Mouse (Mus musculus) olfactory bulb, adult 2 months (tissue): ENCODE measurements around the gene Cox7a2. TPM values are rescaled to one million over a fixed set of nuclear protein-coding genes. Genes with fewer than 3 reads are reported as not detected.

ENCODE experiments used
- H3K27ac ChIP-seq: fragments of 200-500 bp; 2 replicates; pipeline ENCODE4 v1.5.1; 2012; ENCODE audit warnings: low read depth, low read length; ENCODE audit not compliant: insufficient read depth
- H3K4me1 ChIP-seq: fragments of 200-500 bp; 2 replicates; pipeline ENCODE4 v1.6.1; 2012; ENCODE audit warnings: low read length; ENCODE audit not compliant: control insufficient read depth, insufficient read depth
- H3K4me3 ChIP-seq: fragments of 200-500 bp; 2 replicates; pipeline ENCODE4 v1.5.1; 2012; ENCODE audit warnings: mild to moderate bottlenecking, low read depth, low read length, moderate library complexity; ENCODE audit not compliant: insufficient read depth
- CTCF ChIP-seq: fragments of 200-500 bp; IDR thresholded peaks from 2 replicates; pipeline ENCODE4 v1.5.1; 2012; ENCODE audit warnings: low read depth, mild to moderate bottlenecking, low read length, moderate library complexity; ENCODE audit not compliant: insufficient read depth
- POLR2A ChIP-seq: fragments of 200-500 bp; IDR thresholded peaks from 2 replicates; pipeline ENCODE4 v1.6.1; 2012; ENCODE audit warnings: mild to moderate bottlenecking, low read depth, low read length, moderate library complexity; ENCODE audit not compliant: insufficient read depth
- WGBS: fragments of 180-500 bp; shearing (Covaris S2); methylation state at CpG from one replicate; pipeline ENCODE4 v1.1.7; 2018; 5-methylcytosine and 5-hydroxymethylcytosine counted together
- polyA plus RNA-seq: library from polyadenylated mRNA; stranded (reverse); fragments of >200 nt; gene quantifications from 2 replicates; pipeline ENCODE4 v1.2.4, GENCODE M21; 2012; ENCODE audit warnings: low replicate concordance; ENCODE audit not compliant: missing spikeins, insufficient read depth, insufficient read length

The Cox7a2 gene
- polyA plus RNA-seq, 1 experiment: not detected

GRCm38 (mm10) chr9:79717836-79718475 lies 41.7 kb downstream of the Cox7a2 start:
- no peak overlapping the region for H3K27ac ChIP-seq
- TF ChIP-seq CTCF (no peak), POLR2A (no peak)
- 5% methylated on average over 22 of the region's 22 CpGs for WGBS
- H3K4me1 ChIP-seq: peaks cover 25% of the 10 kb centered on the region
- H3K4me3 ChIP-seq: peak overlapping the region; percentile 54

DNA sequence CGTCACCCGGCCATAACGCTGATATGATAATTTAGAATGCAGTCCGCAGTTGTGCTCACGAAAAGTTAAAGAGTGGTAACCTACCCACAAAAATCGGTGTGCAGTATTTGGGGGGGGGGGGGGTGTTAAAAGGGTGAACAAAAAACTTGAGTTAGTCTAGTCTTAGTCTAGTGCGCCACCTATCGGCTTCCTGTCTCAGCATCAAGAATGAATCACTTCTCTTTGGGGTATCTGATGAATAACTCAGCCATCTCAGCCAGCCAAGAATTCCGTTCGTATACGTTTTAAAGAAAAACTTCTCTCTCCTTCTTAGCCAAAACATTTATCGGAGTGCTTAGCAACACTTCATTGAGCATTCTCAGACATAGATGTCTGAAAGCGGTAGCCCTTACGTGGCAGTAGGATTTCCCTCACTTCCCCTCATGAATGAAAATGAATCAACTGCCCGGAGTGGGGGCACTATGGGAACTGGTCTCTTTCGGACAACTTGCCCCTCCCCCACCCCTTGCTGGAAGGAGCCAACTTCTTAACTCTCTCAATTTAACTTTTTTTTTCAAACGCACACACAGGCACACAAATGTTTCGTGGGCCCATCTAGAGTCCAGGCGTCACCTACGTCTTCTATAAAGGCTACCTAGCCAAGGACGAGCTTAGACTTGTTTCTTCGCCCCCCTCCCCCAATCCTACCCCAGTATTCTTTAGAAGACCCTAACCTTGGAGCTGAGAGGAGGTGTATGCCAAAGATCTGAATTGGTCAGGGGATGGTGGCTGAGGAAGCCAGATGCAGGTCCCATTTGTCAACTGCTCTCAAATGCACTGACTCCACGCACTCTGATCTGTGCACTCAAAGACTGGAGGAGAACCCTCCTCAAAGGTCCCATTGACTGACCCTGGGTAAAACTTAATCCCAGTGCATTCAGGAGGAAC lies 42.5 kb downstream of the Cox7a2 start:
- WGBS: 12% methylated on average over 23 of the region's 23 CpGs
- TF ChIP-seq CTCF: no peak
- no peak for TF ChIP-seq POLR2A
- no peak overlapping the region for H3K27ac ChIP-seq
- peaks cover 25% of the 10 kb centered on the region for H3K4me1 ChIP-seq
- H3K4me3 ChIP-seq: no peak overlapping the region

DNA sequence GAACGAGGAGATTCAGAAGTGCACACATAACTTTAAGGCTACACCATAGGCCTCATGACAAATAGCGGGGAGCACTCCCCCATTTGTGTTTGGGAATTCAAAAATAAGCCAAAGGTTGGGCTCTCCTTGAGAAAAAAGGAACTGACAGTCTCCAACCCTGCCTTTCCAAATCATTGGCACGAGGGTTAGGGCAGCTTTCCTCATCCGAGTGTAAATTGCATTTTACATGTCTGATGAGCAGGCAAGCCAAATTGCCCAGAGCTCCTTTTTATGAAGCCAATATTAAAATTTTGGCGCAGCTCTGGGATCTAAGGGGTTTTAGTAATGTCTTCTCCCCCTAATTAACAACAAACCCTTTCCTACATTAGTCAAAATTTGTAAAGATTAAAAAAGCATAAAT lies 43.2 kb downstream of the Cox7a2 start:
- Histone ChIP-seq H3K27ac (no peak overlapping the region), H3K4me1 (peaks cover 25% of the 10 kb centered on the region), H3K4me3 (no peak overlapping the region)
- no peak for TF ChIP-seq POLR2A
- no peak for TF ChIP-seq CTCF
- 38% methylated on average over 5 of the region's 5 CpGs for WGBS

DNA sequence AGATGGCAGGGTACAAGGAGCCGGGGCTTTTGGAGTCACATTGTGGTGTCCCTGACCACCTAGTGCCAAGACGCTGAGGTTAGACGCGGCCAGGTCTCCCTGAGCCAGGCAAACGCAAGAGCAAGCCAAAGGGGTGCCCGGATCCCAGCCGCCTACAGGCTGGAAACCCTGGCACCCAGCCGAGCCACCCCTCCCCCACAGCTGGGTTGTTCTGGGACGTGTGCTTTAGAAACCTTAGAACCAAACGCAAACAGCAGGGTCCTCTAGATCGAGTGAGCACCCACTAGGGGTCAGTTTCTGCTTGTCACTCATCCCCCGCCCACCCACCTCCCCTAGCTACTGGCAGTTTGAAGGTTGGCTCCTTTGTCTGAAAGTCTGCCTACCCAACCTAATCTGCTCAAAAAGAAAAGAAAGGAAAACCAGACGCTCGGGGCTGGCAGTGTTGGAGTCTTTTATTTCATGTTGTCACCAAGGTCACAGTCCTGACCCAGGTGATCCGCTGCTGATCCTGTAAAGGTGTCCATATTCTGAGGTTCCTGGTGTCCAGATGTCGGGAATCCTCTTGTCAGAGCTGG lies 45.1 kb downstream of the Cox7a2 start:
- H3K27ac ChIP-seq: no peak overlapping the region
- 9% methylated on average over 16 of the region's 16 CpGs for WGBS
- peak overlapping the region; percentile 14; the same call in 1 of the 2 replicates for H3K4me3 ChIP-seq
- H3K4me1 ChIP-seq: peaks cover 24% of the 10 kb centered on the region
- TF ChIP-seq POLR2A: no peak
- TF ChIP-seq CTCF: no peak

Other genes with a start within 250 kb of the Cox7a2 start
- gene Col12a1, start 41.0 kb downstream of the Cox7a2 start, polyA plus RNA-seq: not detected in 2 replicates
- 112 and 381 TPM in 2 replicates for gene Tmem30a, start 33.6 kb upstream of the Cox7a2 start, polyA plus RNA-seq